Mouse (Mus musculus): ENCODE results near the gene Clec4b2. TPM values are rescaled to one million over a fixed set of nuclear protein-coding genes. Genes with fewer than 3 reads are reported as not detected.

Clec4b2 gene
- polyA plus RNA-seq (2014; fragmentation: Illumina TruSeq; extraction: RNeasy Lipid Tissue Mini Kit (QIAGEN cat#74804); ENCODE audit: insufficient read depth, low read depth, low replicate concordance), result not detected

DNA sequence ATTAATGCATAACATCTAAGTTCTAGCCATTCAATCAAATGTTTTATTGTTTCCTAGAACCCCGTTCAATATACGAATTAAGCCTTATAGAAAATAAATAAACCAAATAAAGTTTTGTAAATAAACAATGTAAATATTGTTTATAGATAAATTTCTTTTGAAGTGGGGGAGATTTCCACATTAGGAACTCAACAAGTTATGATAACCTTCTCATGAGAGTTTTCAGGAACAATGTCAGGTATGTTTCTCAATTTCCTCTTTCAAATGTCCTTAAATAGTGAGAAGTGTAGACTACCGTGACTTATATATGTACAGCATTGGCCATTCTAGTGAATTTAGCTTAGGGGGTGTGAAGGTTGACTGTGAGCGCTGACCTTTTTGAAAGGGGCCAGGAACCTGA lies at the start of gene Clec4b2:
Clec4b2 (plus strand) TSS at position 301 of the 400 bp plus-strand sequence.

DNA sequence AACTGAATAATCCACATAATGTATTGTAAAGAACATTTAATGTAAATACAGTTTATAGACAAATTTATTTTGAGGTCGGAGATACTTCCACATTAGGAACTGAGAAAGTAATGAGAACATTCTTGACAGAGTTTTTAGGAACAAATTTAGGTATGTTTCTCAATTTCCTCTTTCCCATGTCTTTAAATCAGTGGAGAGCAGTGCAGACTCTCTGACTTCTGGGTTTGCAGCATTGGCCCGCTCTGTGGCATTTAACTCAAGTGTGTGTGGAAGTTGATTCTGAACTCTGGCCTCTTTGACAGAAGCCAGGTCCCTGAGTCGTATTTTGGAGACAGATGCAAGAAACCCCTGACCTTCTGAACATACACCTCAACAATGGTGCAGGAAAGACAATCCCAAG lies 57.0 kb downstream of the Clec4b2 start, which contains the start of gene Clec4n:
Clec4n (plus strand) TSS at position 200 of the 400 bp plus-strand sequence.

Other genes with a start within 250 kb of the Clec4b2 start
- 20.9 TPM for gene Clec4a3, start 220.4 kb upstream of the Clec4b2 start, polyA plus RNA-seq (2014; fragmentation: Illumina TruSeq; extraction: RNeasy Lipid Tissue Mini Kit (QIAGEN cat#74804); ENCODE audit: insufficient read depth, low read depth, low replicate concordance)
- gene Clec4a4, start 182.5 kb upstream of the Clec4b2 start, polyA plus RNA-seq (2014; fragmentation: Illumina TruSeq; extraction: RNeasy Lipid Tissue Mini Kit (QIAGEN cat#74804); ENCODE audit: insufficient read depth, low read depth, low replicate concordance), result not detected
- gene Clec4b1, start 122.9 kb upstream of the Clec4b2 start, polyA plus RNA-seq (2014; fragmentation: Illumina TruSeq; extraction: RNeasy Lipid Tissue Mini Kit (QIAGEN cat#74804); ENCODE audit: insufficient read depth, low read depth, low replicate concordance), result 6.6 TPM
- gene Clec4a2, start 66.5 kb upstream of the Clec4b2 start, polyA plus RNA-seq (2014; fragmentation: Illumina TruSeq; extraction: RNeasy Lipid Tissue Mini Kit (QIAGEN cat#74804); ENCODE audit: insufficient read depth, low read depth, low replicate concordance), result 13.4 TPM
- 25.8 TPM for gene Clec4n, start 57.0 kb downstream of the Clec4b2 start, polyA plus RNA-seq (2014; fragmentation: Illumina TruSeq; extraction: RNeasy Lipid Tissue Mini Kit (QIAGEN cat#74804); ENCODE audit: insufficient read depth, low read depth, low replicate concordance)
- 9.3 TPM for gene Clec4d, start 89.2 kb downstream of the Clec4b2 start, polyA plus RNA-seq (2014; fragmentation: Illumina TruSeq; extraction: RNeasy Lipid Tissue Mini Kit (QIAGEN cat#74804); ENCODE audit: insufficient read depth, low read depth, low replicate concordance)
- gene Clec4e, start 117.0 kb downstream of the Clec4b2 start, polyA plus RNA-seq (2014; fragmentation: Illumina TruSeq; extraction: RNeasy Lipid Tissue Mini Kit (QIAGEN cat#74804); ENCODE audit: insufficient read depth, low read depth, low replicate concordance), result 2.3 TPM
- not detected for gene Vmn2r19, start 135.4 kb downstream of the Clec4b2 start, polyA plus RNA-seq (2014; fragmentation: Illumina TruSeq; extraction: RNeasy Lipid Tissue Mini Kit (QIAGEN cat#74804); ENCODE audit: insufficient read depth, low read depth, low replicate concordance)
- gene Vmn2r20, start 245.2 kb downstream of the Clec4b2 start, polyA plus RNA-seq (2014; fragmentation: Illumina TruSeq; extraction: RNeasy Lipid Tissue Mini Kit (QIAGEN cat#74804); ENCODE audit: insufficient read depth, low read depth, low replicate concordance), result not detected

Data from lung, adult 10 weeks (tissue).